Mouse (Mus musculus) limb, embryonic 13.5 days (tissue): Measurements from ENCODE around the gene Irf2bp2. TPM values are rescaled to one million over a fixed set of nuclear protein-coding genes. Genes with fewer than 3 reads are reported as not detected.

Source experiments
- ATAC-seq: fragments of 200-750 bp; cut with Nextera tagmentation; 2 replicates; pipeline ENCODE4 v1.8.0; 2017; ENCODE audit warnings: low read depth, moderate number of reproducible peaks, moderate TSS enrichment; ENCODE audit not compliant: low FRiP score
- H3K27ac ChIP-seq: fragments of 300-500 bp; sonication (generic); 2 replicates; pipeline ENCODE4 v1.5.1; 2015; ENCODE audit warnings: inconsistent platforms, mild to moderate bottlenecking, moderate library complexity
- H3K27me3 ChIP-seq: fragments of 300-500 bp; sonication (generic); 2 replicates; pipeline ENCODE4 v1.6.1; 2015; ENCODE audit warnings: mild to moderate bottlenecking, inconsistent platforms
- H3K36me3 ChIP-seq: fragments of 300-500 bp; sonication (generic); 2 replicates; pipeline ENCODE4 v1.6.1; 2015; ENCODE audit warnings: inconsistent platforms, mild to moderate bottlenecking, moderate library complexity
- H3K4me1 ChIP-seq: fragments of 300-500 bp; sonication (generic); 2 replicates; pipeline ENCODE4 v1.6.1; 2015; ENCODE audit warnings: inconsistent platforms
- H3K4me2 ChIP-seq: fragments of 300-500 bp; sonication (generic); replicated peaks from 2 replicates; pipeline ENCODE4 v1.6.1; 2015; ENCODE audit warnings: inconsistent platforms, mild to moderate bottlenecking, moderate library complexity
- H3K4me3 ChIP-seq: fragments of 300-500 bp; sonication (generic); 2 replicates; pipeline ENCODE4 v1.5.1; 2015; ENCODE audit warnings: moderate library complexity, mild to moderate bottlenecking, inconsistent platforms
- H3K9ac ChIP-seq: fragments of 300-500 bp; sonication (generic); 2 replicates; pipeline ENCODE4 v1.6.1; 2015; ENCODE audit warnings: mild to moderate bottlenecking, inconsistent platforms
- H3K9me3 ChIP-seq: fragments of 300-500 bp; sonication (generic); 2 replicates; pipeline ENCODE4 v1.6.1; 2016; ENCODE audit warnings: inconsistent platforms
- whole genome bisulfite sequencing: fragments of 180-500 bp; shearing (Covaris S2); methylation state at CpG from one replicate; pipeline ENCODE4 v1.1.7; 2015; 5-methylcytosine and 5-hydroxymethylcytosine counted together
- polyA plus RNA-seq: library from polyadenylated mRNA; unstranded; fragments of >200 nt; fragmentation: Nextera tagmentation; extraction: Ambion mirVana; gene quantifications from 2 replicates; pipeline ENCODE4 v1.2.1, GENCODE M21; 2015

Irf2bp2 gene
- polyA plus RNA-seq, 1 experiment from 2014 or later, result 11.6 TPM

DNA sequence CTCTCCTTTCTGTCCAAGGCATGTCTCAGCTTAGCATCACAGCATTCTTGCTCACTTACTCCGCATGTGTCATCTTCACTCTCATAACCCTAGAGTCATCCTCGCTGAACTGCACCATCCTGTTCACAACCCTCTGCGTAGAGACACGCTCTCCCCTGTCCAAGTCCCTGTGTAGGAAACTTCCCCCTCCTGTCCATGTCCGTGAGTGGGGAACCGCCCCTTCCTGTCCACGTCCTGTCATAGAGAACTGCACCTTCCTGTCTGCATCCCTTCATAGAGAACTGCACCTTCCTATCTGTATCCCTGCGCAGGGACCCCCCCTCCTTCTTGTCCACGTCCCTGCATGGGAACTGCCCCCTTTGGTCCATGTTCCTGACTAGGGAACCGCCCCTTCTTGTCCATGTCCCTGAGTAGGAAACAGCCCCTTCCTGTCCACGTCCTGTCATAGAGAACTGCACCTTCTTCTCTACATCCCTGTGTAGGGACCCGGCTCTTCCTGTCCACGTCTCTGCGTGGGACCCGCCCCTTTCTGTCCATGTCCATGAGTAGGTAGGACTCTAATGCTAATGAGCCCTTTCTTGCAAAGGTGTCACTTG, 22.6 kb downstream of the Irf2bp2 start:
- Histone ChIP-seq H3K36me3 (no peaks in the 10 kb centered on the region), H3K4me1 (peaks cover 32% of the 10 kb centered on the region), H3K4me2 (no peak overlapping the region), H3K27me3 (no peaks in the 10 kb centered on the region), H3K27ac (no peak overlapping the region), H3K9me3 (no peaks in the 10 kb centered on the region), H3K4me3 (no peak overlapping the region), H3K9ac (no peak overlapping the region)
- 85% methylated on average over 15 of the region's 15 CpGs for WGBS
- no peak for ATAC-seq

- no peak for ATAC-seq
- H3K27me3 ChIP-seq, result no peaks in the 10 kb centered on the region
- H3K9me3 ChIP-seq, result no peaks in the 10 kb centered on the region
- H3K36me3 ChIP-seq, result no peaks in the 10 kb centered on the region
- H3K27ac ChIP-seq, result no peak overlapping the region
- peaks cover 38% of the 10 kb centered on the region for H3K4me1 ChIP-seq
- no peak overlapping the region for H3K4me2 ChIP-seq
- no peak overlapping the region for H3K9ac ChIP-seq
- 63% methylated on average over 9 of the region's 9 CpGs for WGBS
- H3K4me3 ChIP-seq, result no peak overlapping the region
These were observed 23.2 kb downstream of the Irf2bp2 start for GRCm38 (mm10) chr8:126570521-126571040.

DNA sequence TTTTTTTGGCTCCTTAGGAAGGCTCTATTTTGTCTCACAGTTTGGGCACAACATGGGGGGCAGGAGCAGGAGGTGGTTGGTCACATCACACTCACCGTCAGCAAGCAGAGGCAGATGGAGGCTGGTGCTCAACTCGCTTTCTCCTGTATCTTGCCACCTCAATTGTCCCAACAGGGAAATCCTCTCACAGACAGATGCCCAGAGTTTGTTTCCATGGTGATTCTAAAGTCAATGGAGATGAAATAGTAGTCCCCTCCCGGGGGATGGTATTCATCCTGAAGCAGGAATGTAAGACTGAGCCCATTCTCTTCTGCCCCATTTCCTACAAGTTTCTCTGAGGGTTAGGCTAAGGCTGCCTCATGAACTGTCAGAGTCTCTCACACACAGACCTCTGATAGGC, 23.7 kb downstream of the Irf2bp2 start:
- 79% methylated on average over 3 of the region's 3 CpGs for WGBS
- Histone ChIP-seq H3K9me3 (no peaks in the 10 kb centered on the region), H3K36me3 (no peaks in the 10 kb centered on the region), H3K4me3 (no peak overlapping the region), H3K27ac (no peak overlapping the region), H3K27me3 (no peaks in the 10 kb centered on the region), H3K9ac (no peak overlapping the region), H3K4me1 (peaks cover 41% of the 10 kb centered on the region), H3K4me2 (no peak overlapping the region)
- no peak for ATAC-seq

DNA sequence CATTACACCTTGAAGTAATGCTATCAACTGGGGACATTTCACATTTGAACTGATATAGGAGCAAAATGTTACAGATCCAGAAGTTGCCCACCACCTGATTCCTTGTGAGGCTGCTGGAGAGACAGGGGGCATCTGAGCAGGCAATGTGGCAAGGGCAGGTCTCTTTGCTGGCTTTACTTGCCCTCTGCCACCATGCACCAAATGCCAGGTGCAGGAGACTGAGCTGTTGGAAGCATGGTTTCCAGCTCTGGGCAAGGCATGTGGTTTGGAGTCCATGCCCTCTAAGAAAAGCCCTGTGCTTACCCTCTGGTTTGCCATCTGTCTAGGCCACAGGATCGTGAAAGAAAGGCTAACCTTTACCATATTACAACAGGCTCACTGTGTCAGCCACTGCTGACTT, 24.1 kb downstream of the Irf2bp2 start:
- no peak overlapping the region for H3K9ac ChIP-seq
- H3K27me3 ChIP-seq, result no peaks in the 10 kb centered on the region
- 75% methylated on average over 1 of the region's 1 CpGs for WGBS
- no peaks in the 10 kb centered on the region for H3K9me3 ChIP-seq
- no peaks in the 10 kb centered on the region for H3K36me3 ChIP-seq
- no peak overlapping the region for H3K4me2 ChIP-seq
- H3K4me1 ChIP-seq, result peaks cover 41% of the 10 kb centered on the region
- H3K4me3 ChIP-seq, result no peak overlapping the region
- ATAC-seq, result no peak
- H3K27ac ChIP-seq, result no peak overlapping the region

- Histone ChIP-seq H3K36me3 (no peaks in the 10 kb centered on the region), H3K9me3 (no peaks in the 10 kb centered on the region), H3K4me3 (no peak overlapping the region), H3K27me3 (no peaks in the 10 kb centered on the region), H3K4me2 (no peak overlapping the region), H3K9ac (no peak overlapping the region), H3K27ac (peak overlapping the region; percentile 87), H3K4me1 (peaks cover 44% of the 10 kb centered on the region)
- 52% methylated on average over 2 of the region's 2 CpGs for whole genome bisulfite sequencing
- ATAC-seq, result 0 out of 2 replicates have a peak, but pooled peaks have one; percentile 25
These were observed 26.1 kb downstream of the Irf2bp2 start for GRCm38 (mm10) chr8:126567674-126568073.

GRCm38 (mm10) chr8:126566446-126567062, 27.2 kb downstream of the Irf2bp2 start:
- Histone ChIP-seq H3K4me2 (peak overlapping the region; percentile 38), H3K27me3 (no peaks in the 10 kb centered on the region), H3K9ac (peak overlapping the region; percentile 31; the same call in 1 of the 2 replicates), H3K4me1 (peaks cover 44% of the 10 kb centered on the region), H3K36me3 (no peaks in the 10 kb centered on the region), H3K9me3 (no peaks in the 10 kb centered on the region), H3K27ac (peak overlapping the region; percentile 87), H3K4me3 (no peak overlapping the region)
- peak; percentile 65 for ATAC-seq
- WGBS, result 14% methylated on average over 14 of the region's 14 CpGs

DNA sequence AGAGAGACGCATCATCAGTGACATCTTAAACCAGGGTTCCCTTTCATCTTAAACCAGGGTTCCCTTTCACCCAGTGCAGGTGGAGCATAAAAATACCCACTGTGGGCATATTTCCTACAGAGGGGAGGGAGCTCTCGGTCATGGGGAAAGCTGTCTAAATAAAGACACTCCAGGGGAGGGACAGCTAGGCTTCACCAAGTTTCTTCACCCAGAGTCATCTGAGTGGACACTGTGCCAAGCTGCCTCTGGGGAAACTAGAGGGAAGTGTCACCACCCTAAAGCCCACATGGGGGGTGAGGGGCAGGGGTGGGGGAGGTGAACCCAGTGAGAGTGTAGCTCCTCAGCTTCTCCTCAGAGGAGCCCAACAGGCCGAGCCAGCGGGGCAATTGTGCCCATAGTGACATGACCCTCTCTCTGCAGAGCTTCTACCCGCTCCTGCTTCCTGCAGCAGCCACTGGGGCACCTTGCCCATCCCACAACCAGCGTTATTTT, 27.8 kb downstream of the Irf2bp2 start:
- no peak overlapping the region for H3K9ac ChIP-seq
- no peaks in the 10 kb centered on the region for H3K36me3 ChIP-seq
- 46% methylated on average over 6 of the region's 6 CpGs for WGBS
- no peak overlapping the region for H3K4me3 ChIP-seq
- H3K27me3 ChIP-seq, result no peaks in the 10 kb centered on the region
- peak overlapping the region; percentile 38 for H3K4me2 ChIP-seq
- peak overlapping the region; percentile 87 for H3K27ac ChIP-seq
- peak; percentile 34 for ATAC-seq
- no peaks in the 10 kb centered on the region for H3K9me3 ChIP-seq
- peaks cover 44% of the 10 kb centered on the region for H3K4me1 ChIP-seq

DNA sequence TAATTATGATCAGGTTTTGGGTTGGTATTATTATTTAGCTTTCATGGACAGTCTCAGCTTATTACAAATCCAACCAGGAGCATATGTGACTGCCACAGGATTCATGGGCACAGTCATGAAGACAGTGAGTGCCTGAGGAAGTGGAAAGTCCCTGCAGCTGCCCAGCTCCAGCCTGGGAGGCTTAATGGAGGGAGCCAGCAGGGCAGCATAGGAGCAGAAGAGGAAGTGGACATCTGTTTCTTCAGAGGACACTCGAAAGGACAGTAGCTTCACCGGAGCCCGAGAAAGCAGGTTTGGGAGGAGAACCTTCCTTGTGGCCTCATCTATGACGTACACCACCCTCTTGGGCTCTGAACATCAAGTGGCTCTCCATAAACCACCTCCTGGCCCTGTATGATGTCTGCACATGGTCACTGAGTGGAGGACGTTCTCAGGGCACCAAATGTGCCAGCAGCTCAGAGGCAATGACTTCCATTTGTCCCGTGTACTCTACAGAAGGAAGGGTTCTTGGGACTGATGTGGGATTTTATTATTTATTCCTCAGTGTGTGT, 28.5 kb downstream of the Irf2bp2 start:
- H3K4me2 ChIP-seq, result no peak overlapping the region
- no peaks in the 10 kb centered on the region for H3K27me3 ChIP-seq
- no peak for ATAC-seq
- H3K4me1 ChIP-seq, result peaks cover 41% of the 10 kb centered on the region
- H3K27ac ChIP-seq, result peak overlapping the region; percentile 87; the same call in 1 of the 2 replicates
- 83% methylated on average over 6 of the region's 6 CpGs for WGBS
- no peak overlapping the region for H3K9ac ChIP-seq
- no peaks in the 10 kb centered on the region for H3K9me3 ChIP-seq
- no peaks in the 10 kb centered on the region for H3K36me3 ChIP-seq
- no peak overlapping the region for H3K4me3 ChIP-seq

GRCm38 (mm10) chr8:126564551-126565154, 29.1 kb downstream of the Irf2bp2 start:
- WGBS, result 67% methylated on average over 9 of the region's 9 CpGs
- Histone ChIP-seq H3K4me1 (peaks cover 40% of the 10 kb centered on the region), H3K4me3 (no peak overlapping the region), H3K36me3 (no peaks in the 10 kb centered on the region), H3K9ac (no peak overlapping the region), H3K9me3 (no peaks in the 10 kb centered on the region), H3K4me2 (no peak overlapping the region), H3K27me3 (no peaks in the 10 kb centered on the region), H3K27ac (no peak overlapping the region)
- ATAC-seq, result no peak

- no peak overlapping the region for H3K4me3 ChIP-seq
- H3K4me2 ChIP-seq, result no peak overlapping the region
- no peak for ATAC-seq
- H3K4me1 ChIP-seq, result peaks cover 26% of the 10 kb centered on the region
- H3K9ac ChIP-seq, result no peak overlapping the region
- H3K27ac ChIP-seq, result no peak overlapping the region
- no peaks in the 10 kb centered on the region for H3K27me3 ChIP-seq
- WGBS, result 90% methylated on average over 4 of the region's 4 CpGs
- no peaks in the 10 kb centered on the region for H3K36me3 ChIP-seq
- H3K9me3 ChIP-seq, result no peaks in the 10 kb centered on the region
These were observed 32.4 kb downstream of the Irf2bp2 start for GRCm38 (mm10) chr8:126561316-126561841.

- Histone ChIP-seq H3K4me3 (no peak overlapping the region), H3K27me3 (no peaks in the 10 kb centered on the region), H3K9me3 (no peaks in the 10 kb centered on the region), H3K27ac (no peak overlapping the region), H3K4me1 (peaks cover 12% of the 10 kb centered on the region), H3K4me2 (no peak overlapping the region), H3K9ac (no peak overlapping the region), H3K36me3 (no peaks in the 10 kb centered on the region)
- WGBS, result 92% methylated on average over 13 of the region's 13 CpGs
- no peak for ATAC-seq
These were observed 35.3 kb downstream of the Irf2bp2 start for GRCm38 (mm10) chr8:126558400-126558953.
